Mouse (Mus musculus): Measurements from ENCODE around the gene Adamts2. TPM values are rescaled to one million over a fixed set of nuclear protein-coding genes. Genes with fewer than 3 reads are reported as not detected.

The Adamts2 gene
- polyA plus RNA-seq, 1 experiment from 2014 or later, result 2.7 TPM

DNA sequence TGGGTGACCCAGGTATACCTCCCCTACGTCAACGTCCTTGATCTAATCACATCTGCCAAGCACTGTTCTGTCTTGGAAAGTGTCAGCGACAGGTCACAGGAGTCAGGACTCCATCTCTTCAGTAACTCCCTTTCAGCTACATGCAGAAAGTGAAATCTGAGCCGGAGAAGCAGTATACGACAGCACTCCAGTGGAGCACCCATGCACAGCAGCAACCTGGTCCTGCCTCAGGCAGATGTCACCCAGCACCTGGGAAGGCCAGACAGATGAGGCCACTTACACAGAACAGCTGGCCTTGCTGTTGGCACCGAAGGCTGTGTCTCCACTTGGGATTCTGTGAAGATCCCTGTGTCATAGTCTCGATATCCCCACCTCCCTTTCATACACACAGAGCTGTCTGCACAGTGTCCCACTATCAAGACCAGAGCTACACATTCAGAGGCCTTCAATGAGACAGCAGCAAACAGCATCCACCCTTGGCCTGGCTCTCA is 70.0 kb downstream of the Adamts2 start:
- Histone ChIP-seq H3K9me3 (ENCODE audit: control insufficient read depth, low read length) (no peaks in the 10 kb centered on the region), H3K27ac (replicated peaks; ENCODE audit: low read depth, low read length) (no peak overlapping the region), H3K36me3 (ENCODE audit: control insufficient read depth, insufficient read depth, low read length) (no peaks in the 10 kb centered on the region), H3K27me3 (ENCODE audit: control insufficient read depth, insufficient read depth, low read length) (no peaks in the 10 kb centered on the region), H3K4me3 (replicated peaks; ENCODE audit: low read depth, low read length) (no peak overlapping the region), H3K9ac (replicated peaks; ENCODE audit: low read length) (no peak overlapping the region), H3K4me1 (ENCODE audit: control insufficient read depth, insufficient read depth, low read length) (no peaks in the 10 kb centered on the region), H3K4me2 (ENCODE audit: low read length) (no peak overlapping the region)
- DNase-seq, result no peak
- 89% methylated on average over 7 of the region's 7 CpGs for WGBS
- no peak for ATAC-seq (ENCODE audit: low FRiP score, low TSS enrichment)

DNA sequence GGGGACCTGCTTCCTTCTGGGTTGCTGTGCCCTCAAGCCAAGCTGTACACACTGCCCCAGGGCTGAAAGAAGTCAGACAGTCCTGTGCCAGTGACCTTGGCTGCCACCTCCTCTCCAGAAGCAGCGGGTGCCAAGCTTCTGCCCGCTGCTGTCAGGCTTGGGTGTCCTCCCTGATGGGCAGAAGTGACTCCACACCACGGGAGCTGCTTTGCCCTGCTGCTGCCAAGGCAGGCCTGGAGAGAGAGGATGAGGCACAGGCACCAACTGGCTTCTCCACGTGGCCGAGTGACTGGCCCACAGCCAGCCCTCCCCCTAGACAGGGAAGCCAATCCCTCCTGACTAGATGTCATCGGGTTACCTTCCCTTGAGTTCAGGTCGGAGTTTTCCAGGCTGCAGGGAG is 71.0 kb downstream of the Adamts2 start:
- ATAC-seq (ENCODE audit: low FRiP score, low TSS enrichment) (no peak), DNase-seq (no peak)
- H3K27me3 ChIP-seq (ENCODE audit: control insufficient read depth, insufficient read depth, low read length), result no peaks in the 10 kb centered on the region
- H3K4me2 ChIP-seq (ENCODE audit: low read length), result no peak overlapping the region
- H3K9me3 ChIP-seq (ENCODE audit: control insufficient read depth, low read length), result no peaks in the 10 kb centered on the region
- no peaks in the 10 kb centered on the region for H3K36me3 ChIP-seq (ENCODE audit: control insufficient read depth, insufficient read depth, low read length)
- H3K4me1 ChIP-seq (ENCODE audit: control insufficient read depth, insufficient read depth, low read length), result no peaks in the 10 kb centered on the region
- WGBS, result 47% methylated on average over 7 of the region's 7 CpGs
- no peak overlapping the region for H3K9ac ChIP-seq (replicated peaks; ENCODE audit: low read length)
- H3K27ac ChIP-seq (replicated peaks; ENCODE audit: low read depth, low read length), result no peak overlapping the region
- H3K4me3 ChIP-seq (replicated peaks; ENCODE audit: low read depth, low read length), result no peak overlapping the region

DNA sequence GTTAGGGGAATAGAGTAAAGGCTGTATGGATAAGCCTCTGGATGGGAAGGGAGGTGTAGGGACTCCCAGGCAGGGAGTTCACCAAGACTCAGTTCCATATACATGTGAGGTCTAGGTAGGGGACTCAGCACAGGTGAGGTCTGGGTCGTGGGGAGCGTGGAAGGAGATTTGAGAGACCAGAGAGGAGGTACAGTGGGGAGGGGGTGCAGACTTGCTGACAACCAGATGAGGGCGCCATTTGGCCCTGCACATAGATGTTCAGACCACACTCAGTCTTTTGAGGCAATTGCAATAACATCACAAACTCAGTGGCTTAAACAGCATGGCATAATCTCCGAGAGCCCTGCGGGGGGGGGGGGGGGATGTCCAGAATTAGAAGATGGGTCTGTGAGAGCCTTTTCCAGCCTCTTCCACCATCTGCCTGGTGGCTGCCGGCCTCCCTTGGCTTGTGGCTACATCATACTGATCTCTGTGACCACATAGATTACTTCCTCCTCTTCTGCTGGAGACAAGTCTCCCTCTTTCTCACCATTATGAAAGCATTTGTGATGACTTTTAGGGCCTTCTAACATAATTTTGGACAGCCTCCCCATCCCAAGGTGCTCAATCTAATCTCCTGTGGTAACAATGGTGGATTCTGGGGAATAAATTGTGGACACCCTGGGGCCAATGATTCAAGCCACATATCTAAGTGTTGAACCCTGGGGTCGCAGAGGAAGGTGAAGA is 71.8 kb downstream of the Adamts2 start:
- Histone ChIP-seq H3K9me3 (ENCODE audit: control insufficient read depth, low read length) (no peaks in the 10 kb centered on the region), H3K4me2 (ENCODE audit: low read length) (no peak overlapping the region), H3K27me3 (ENCODE audit: control insufficient read depth, insufficient read depth, low read length) (no peaks in the 10 kb centered on the region), H3K4me3 (replicated peaks; ENCODE audit: low read depth, low read length) (no peak overlapping the region), H3K36me3 (ENCODE audit: control insufficient read depth, insufficient read depth, low read length) (no peaks in the 10 kb centered on the region), H3K9ac (replicated peaks; ENCODE audit: low read length) (no peak overlapping the region), H3K27ac (replicated peaks; ENCODE audit: low read depth, low read length) (no peak overlapping the region), H3K4me1 (ENCODE audit: control insufficient read depth, insufficient read depth, low read length) (no peaks in the 10 kb centered on the region)
- ATAC-seq (ENCODE audit: low FRiP score, low TSS enrichment) (0 out of 2 replicates have a peak, but pooled peaks have one; percentile 8), DNase-seq (no peak)
- whole genome bisulfite sequencing, result 70% methylated on average over 7 of the region's 7 CpGs

DNA sequence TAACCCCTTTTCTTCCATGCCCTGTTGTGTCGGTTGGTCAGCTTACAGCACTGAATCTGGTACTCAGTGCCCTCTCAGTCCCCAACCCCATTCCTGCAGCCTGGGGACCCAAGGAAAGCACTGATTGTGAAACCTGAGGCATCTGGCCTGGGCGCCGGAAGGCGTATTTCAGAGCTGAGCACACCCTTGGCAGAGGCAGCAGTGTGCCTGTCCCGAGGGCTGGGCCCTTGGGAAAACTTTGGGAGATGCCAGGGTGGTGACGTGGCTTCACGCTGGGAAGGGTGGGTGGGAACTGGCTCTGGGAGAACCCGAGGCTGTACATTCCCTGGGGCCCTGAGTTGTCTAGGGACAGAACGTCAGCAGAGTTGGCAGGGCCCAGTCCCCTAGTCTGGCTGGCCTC is 72.5 kb downstream of the Adamts2 start:
- H3K4me1 ChIP-seq (ENCODE audit: control insufficient read depth, insufficient read depth, low read length), result no peaks in the 10 kb centered on the region
- H3K4me3 ChIP-seq (replicated peaks; ENCODE audit: low read depth, low read length), result no peak overlapping the region
- WGBS, result 82% methylated on average over 9 of the region's 9 CpGs
- H3K9me3 ChIP-seq (ENCODE audit: control insufficient read depth, low read length), result no peaks in the 10 kb centered on the region
- H3K9ac ChIP-seq (replicated peaks; ENCODE audit: low read length), result no peak overlapping the region
- H3K27ac ChIP-seq (replicated peaks; ENCODE audit: low read depth, low read length), result no peak overlapping the region
- DNase-seq, result no peak
- no peaks in the 10 kb centered on the region for H3K36me3 ChIP-seq (ENCODE audit: control insufficient read depth, insufficient read depth, low read length)
- ATAC-seq (ENCODE audit: low FRiP score, low TSS enrichment), result no peak
- no peak overlapping the region for H3K4me2 ChIP-seq (ENCODE audit: low read length)
- no peaks in the 10 kb centered on the region for H3K27me3 ChIP-seq (ENCODE audit: control insufficient read depth, insufficient read depth, low read length)

DNA sequence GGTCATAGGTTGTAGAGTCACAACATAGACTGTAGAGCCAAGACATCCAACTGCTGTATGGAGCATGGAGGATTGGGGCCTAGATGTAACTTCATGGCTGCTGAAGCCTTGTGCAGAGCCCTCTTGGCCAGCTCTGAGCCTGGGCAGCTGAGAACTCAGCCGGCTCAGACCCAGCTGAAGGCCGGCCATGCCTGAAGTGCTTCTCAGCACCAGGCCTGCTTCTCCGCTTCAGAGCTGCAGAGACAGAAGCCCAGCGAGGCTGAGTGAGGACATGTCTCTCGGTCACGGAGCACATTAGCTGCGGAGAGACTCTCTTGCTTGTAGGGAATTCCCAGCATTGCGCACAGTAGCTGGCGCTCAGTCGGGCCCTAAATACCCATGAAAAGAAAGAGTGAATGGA is 76.8 kb downstream of the Adamts2 start:
- no peak overlapping the region for H3K27ac ChIP-seq (replicated peaks; ENCODE audit: low read depth, low read length)
- H3K4me2 ChIP-seq (ENCODE audit: low read length), result no peak overlapping the region
- H3K27me3 ChIP-seq (ENCODE audit: control insufficient read depth, insufficient read depth, low read length), result no peaks in the 10 kb centered on the region
- ATAC-seq (ENCODE audit: low FRiP score, low TSS enrichment) (no peak), DNase-seq (no peak)
- WGBS, result 86% methylated on average over 10 of the region's 10 CpGs
- no peak overlapping the region for H3K9ac ChIP-seq (replicated peaks; ENCODE audit: low read length)
- H3K4me1 ChIP-seq (ENCODE audit: control insufficient read depth, insufficient read depth, low read length), result no peaks in the 10 kb centered on the region
- no peaks in the 10 kb centered on the region for H3K9me3 ChIP-seq (ENCODE audit: control insufficient read depth, low read length)
- no peaks in the 10 kb centered on the region for H3K36me3 ChIP-seq (ENCODE audit: control insufficient read depth, insufficient read depth, low read length)
- no peak overlapping the region for H3K4me3 ChIP-seq (replicated peaks; ENCODE audit: low read depth, low read length)

DNA sequence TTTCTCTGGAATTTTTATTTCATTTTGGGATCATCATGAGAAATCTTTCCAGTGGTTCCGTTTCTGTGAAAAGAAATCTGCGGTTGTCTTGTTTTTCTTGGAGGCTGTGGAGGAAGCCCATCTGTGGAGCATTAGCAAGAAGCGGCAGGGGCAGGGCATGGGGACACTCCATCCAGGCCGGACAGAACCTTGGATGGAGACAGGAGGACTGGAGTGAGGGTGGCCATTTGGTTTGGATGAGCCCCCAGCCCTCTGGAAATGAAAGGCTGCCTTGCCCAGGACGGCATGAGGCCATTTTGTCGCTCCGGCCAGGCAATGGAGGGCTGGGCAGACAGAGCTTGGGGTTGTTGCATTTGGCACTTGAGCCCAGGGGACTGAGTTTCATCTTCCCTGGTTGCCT is 80.1 kb downstream of the Adamts2 start:
- no peaks in the 10 kb centered on the region for H3K4me1 ChIP-seq (ENCODE audit: control insufficient read depth, insufficient read depth, low read length)
- no peak for ATAC-seq (ENCODE audit: low FRiP score, low TSS enrichment)
- DNase-seq, result no peak
- H3K4me3 ChIP-seq (replicated peaks; ENCODE audit: low read depth, low read length), result no peak overlapping the region
- no peaks in the 10 kb centered on the region for H3K27me3 ChIP-seq (ENCODE audit: control insufficient read depth, insufficient read depth, low read length)
- no peak overlapping the region for H3K4me2 ChIP-seq (ENCODE audit: low read length)
- H3K9ac ChIP-seq (replicated peaks; ENCODE audit: low read length), result no peak overlapping the region
- no peak overlapping the region for H3K27ac ChIP-seq (replicated peaks; ENCODE audit: low read depth, low read length)
- H3K9me3 ChIP-seq (ENCODE audit: control insufficient read depth, low read length), result no peaks in the 10 kb centered on the region
- no peaks in the 10 kb centered on the region for H3K36me3 ChIP-seq (ENCODE audit: control insufficient read depth, insufficient read depth, low read length)
- 97% methylated on average over 7 of the region's 7 CpGs for WGBS

DNA sequence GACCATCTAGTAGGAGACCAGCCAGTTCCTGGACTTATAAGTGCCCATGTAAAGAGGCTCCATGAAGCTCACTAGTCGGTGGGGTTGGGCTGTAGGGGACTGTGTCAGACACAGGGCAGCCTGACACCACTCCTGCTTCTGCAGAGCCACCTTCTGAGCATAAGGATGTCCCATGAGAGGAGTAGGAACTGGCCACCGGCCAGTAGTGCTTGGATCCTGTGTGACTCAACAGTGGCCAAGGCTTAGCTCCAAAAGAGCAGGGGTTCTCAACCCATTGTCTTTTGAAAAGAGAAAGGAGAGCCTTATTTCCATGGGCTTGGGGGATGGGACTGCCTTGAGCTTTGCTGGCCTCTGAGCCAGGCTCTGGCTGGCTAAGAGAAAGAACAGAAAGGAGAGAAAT is 81.9 kb downstream of the Adamts2 start:
- Histone ChIP-seq H3K4me1 (ENCODE audit: control insufficient read depth, insufficient read depth, low read length) (no peaks in the 10 kb centered on the region), H3K27ac (replicated peaks; ENCODE audit: low read depth, low read length) (no peak overlapping the region), H3K36me3 (ENCODE audit: control insufficient read depth, insufficient read depth, low read length) (no peaks in the 10 kb centered on the region), H3K4me3 (replicated peaks; ENCODE audit: low read depth, low read length) (no peak overlapping the region), H3K27me3 (ENCODE audit: control insufficient read depth, insufficient read depth, low read length) (no peaks in the 10 kb centered on the region), H3K9me3 (ENCODE audit: control insufficient read depth, low read length) (no peaks in the 10 kb centered on the region), H3K9ac (replicated peaks; ENCODE audit: low read length) (no peak overlapping the region), H3K4me2 (ENCODE audit: low read length) (no peak overlapping the region)
- ATAC-seq (ENCODE audit: low FRiP score, low TSS enrichment), result no peak
- 61% methylated on average over 2 of the region's 2 CpGs for WGBS
- DNase-seq, result no peak

DNA sequence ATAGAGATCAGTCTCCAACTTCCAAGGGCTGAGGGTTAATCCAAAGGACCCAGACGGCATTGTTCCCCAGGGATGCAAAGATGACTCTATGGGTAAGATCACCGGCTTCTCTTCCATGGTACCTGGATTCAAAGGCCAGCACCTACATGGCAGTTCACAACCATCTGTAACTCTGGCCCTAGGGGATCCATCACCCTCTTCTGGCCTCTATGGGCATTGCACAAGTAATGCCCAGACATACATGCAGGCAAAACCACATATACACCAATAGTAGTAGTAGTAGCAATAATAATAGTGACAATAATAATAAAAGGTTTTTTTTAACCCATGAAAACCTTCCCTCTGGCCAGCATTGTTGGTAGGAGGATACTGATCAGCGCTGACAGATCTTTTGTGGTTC is 86.7 kb downstream of the Adamts2 start:
- no peak for ATAC-seq (ENCODE audit: low FRiP score, low TSS enrichment)
- Histone ChIP-seq H3K27me3 (ENCODE audit: control insufficient read depth, insufficient read depth, low read length) (no peaks in the 10 kb centered on the region), H3K36me3 (ENCODE audit: control insufficient read depth, insufficient read depth, low read length) (no peaks in the 10 kb centered on the region), H3K9me3 (ENCODE audit: control insufficient read depth, low read length) (no peaks in the 10 kb centered on the region), H3K4me1 (ENCODE audit: control insufficient read depth, insufficient read depth, low read length) (no peaks in the 10 kb centered on the region), H3K27ac (replicated peaks; ENCODE audit: low read depth, low read length) (no peak overlapping the region), H3K4me2 (ENCODE audit: low read length) (no peak overlapping the region), H3K4me3 (replicated peaks; ENCODE audit: low read depth, low read length) (no peak overlapping the region), H3K9ac (replicated peaks; ENCODE audit: low read length) (no peak overlapping the region)
- DNase-seq, result no peak
- 89% methylated on average over 3 of the region's 3 CpGs for WGBS

DNA sequence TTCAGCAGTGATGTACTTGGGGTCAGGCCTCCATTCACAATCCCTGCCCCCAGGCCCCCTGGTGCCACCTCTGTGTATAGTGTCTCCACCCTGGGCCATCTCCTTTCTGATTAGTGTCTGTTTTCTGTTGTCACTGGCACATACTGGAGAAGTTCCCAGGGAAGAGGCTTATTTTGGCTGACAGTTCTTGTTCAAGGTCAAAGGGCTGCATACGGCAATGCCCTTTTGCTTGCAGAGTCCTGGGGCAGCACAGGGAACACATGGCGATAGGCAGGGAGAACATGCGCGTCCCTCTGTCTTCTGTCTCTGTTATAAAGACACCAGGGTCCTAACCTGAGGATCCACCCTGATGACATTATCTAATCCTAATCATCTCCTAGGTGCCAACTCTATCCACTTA is 87.8 kb downstream of the Adamts2 start:
- H3K27ac ChIP-seq (replicated peaks; ENCODE audit: low read depth, low read length), result no peak overlapping the region
- no peaks in the 10 kb centered on the region for H3K27me3 ChIP-seq (ENCODE audit: control insufficient read depth, insufficient read depth, low read length)
- H3K4me2 ChIP-seq (ENCODE audit: low read length), result no peak overlapping the region
- DNase-seq (no peak), ATAC-seq (ENCODE audit: low FRiP score, low TSS enrichment) (no peak)
- H3K9ac ChIP-seq (replicated peaks; ENCODE audit: low read length), result no peak overlapping the region
- no peaks in the 10 kb centered on the region for H3K9me3 ChIP-seq (ENCODE audit: control insufficient read depth, low read length)
- no peak overlapping the region for H3K4me3 ChIP-seq (replicated peaks; ENCODE audit: low read depth, low read length)
- H3K4me1 ChIP-seq (ENCODE audit: control insufficient read depth, insufficient read depth, low read length), result no peaks in the 10 kb centered on the region
- H3K36me3 ChIP-seq (ENCODE audit: control insufficient read depth, insufficient read depth, low read length), result no peaks in the 10 kb centered on the region
- 91% methylated on average over 4 of the region's 4 CpGs for WGBS

Measured in midbrain, embryonic 14.5 days (tissue).